Mouse (Mus musculus): ENCODE results near the gene Tulp2. TPM values are rescaled to one million over a fixed set of nuclear protein-coding genes. Genes with fewer than 3 reads are reported as not detected.

Gene Tulp2
- 1.1 and 1.5 TPM in 2 replicates for polyA plus RNA-seq (2014; fragmentation: Nextera tagmentation; extraction: Ambion mirVana)

DNA sequence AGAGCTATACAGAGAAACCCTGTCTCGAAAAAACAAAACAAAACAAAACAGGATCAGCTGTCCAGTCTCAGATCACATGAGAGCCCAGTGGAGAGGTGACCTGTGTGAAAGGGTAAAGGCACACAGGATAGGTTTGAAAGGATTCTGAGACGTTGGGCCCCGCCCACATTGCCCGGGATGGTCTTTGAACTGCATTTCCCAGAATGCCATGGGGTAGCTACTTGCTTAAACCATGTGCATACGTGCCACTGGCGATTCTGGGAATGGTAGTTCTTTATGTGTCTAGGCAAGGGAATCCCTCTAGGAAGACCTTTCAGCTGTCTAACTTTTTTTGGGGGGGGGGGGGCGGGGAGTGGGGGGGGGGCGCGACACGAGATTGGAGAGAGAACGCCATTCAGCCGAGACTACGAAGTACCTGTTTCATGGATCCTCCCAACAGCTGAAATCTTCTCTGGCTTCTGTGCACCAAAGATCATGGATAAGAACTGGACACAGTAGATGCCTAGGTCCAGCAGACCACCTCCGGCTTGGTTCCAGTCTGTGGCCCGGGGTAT, at the start of gene Tulp2:
Gene Tulp2, plus strand, starts transcription at position 504 of the 554 bp plus-strand sequence.
- WGBS = 55% methylated on average over 15 of the region's 15 CpGs
- peak; percentile 67; the same call in 1 of the 2 replicates for ATAC-seq (ENCODE audit: insufficient number of reproducible peaks, low FRiP score, low TSS enrichment, low read depth)

DNA sequence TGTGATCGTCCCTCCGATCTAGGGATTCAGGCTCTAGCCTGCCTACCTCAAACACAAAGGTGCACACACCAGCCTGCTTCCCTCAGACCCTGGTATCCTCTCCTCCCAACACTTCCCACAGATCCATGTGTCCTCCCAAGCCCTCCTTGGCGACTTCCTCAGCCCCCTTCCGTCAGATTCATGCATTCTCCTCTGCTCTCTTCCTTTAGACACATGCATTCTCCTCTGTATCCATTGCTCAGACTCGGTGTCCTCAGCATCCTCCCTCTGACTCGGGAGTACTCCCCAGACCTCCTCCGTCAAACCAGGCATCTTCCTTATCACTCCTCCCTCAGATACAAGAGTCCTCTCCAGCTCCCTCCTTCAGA, 47.9 kb upstream of the Tulp2 start:
- H3K9ac ChIP-seq (ENCODE audit: low read length) = peak overlapping the region; percentile 55
- H3K27ac ChIP-seq (replicated peaks; ENCODE audit: low read depth, low read length) = 0 out of 2 replicates have a peak overlapping the region, but pooled peaks have one; percentile 3
- peaks cover 6% of the 10 kb centered on the region for H3K36me3 ChIP-seq (ENCODE audit: control insufficient read depth, insufficient read depth, low read length)
- ATAC-seq (ENCODE audit: insufficient number of reproducible peaks, low FRiP score, low TSS enrichment, low read depth) = no peak
- H3K4me3 ChIP-seq (ENCODE audit: low read depth, low read length) = peak overlapping the region; percentile 82
- no peaks in the 10 kb centered on the region for H3K9me3 ChIP-seq (ENCODE audit: control insufficient read depth, low read length)
- peaks cover 36% of the 10 kb centered on the region for H3K4me1 ChIP-seq (ENCODE audit: control insufficient read depth, insufficient read depth, low read length)
- 2% methylated on average over 7 of the region's 7 CpGs for WGBS
- no peaks in the 10 kb centered on the region for H3K27me3 ChIP-seq (ENCODE audit: control insufficient read depth, insufficient read depth, low read length)
- H3K4me2 ChIP-seq (ENCODE audit: low read depth, severe bottlenecking) = peak overlapping the region; percentile 92
- DNase-seq (ENCODE audit: low spot score) = no peak

More for the DNA sequence above, at the start of gene Tulp2:
- Histone ChIP-seq H3K9me3 (ENCODE audit: control insufficient read depth, low read length) (no peaks in the 10 kb centered on the region), H3K4me1 (ENCODE audit: control insufficient read depth, insufficient read depth, low read length) (no peaks in the 10 kb centered on the region), H3K27ac (replicated peaks; ENCODE audit: low read depth, low read length) (no peak within 1 kb of the TSS), H3K4me2 (ENCODE audit: low read depth, severe bottlenecking) (no peak within 1 kb of the TSS), H3K4me3 (ENCODE audit: low read depth, low read length) (no peak within 1 kb of the TSS), H3K9ac (ENCODE audit: low read length) (no peak within 1 kb of the TSS), H3K27me3 (ENCODE audit: control insufficient read depth, insufficient read depth, low read length) (no peaks in the 10 kb centered on the region), H3K36me3 (ENCODE audit: control insufficient read depth, insufficient read depth, low read length) (no peaks in the 10 kb centered on the region)
- DNase-seq (ENCODE audit: low spot score) = peak; percentile 61

DNA sequence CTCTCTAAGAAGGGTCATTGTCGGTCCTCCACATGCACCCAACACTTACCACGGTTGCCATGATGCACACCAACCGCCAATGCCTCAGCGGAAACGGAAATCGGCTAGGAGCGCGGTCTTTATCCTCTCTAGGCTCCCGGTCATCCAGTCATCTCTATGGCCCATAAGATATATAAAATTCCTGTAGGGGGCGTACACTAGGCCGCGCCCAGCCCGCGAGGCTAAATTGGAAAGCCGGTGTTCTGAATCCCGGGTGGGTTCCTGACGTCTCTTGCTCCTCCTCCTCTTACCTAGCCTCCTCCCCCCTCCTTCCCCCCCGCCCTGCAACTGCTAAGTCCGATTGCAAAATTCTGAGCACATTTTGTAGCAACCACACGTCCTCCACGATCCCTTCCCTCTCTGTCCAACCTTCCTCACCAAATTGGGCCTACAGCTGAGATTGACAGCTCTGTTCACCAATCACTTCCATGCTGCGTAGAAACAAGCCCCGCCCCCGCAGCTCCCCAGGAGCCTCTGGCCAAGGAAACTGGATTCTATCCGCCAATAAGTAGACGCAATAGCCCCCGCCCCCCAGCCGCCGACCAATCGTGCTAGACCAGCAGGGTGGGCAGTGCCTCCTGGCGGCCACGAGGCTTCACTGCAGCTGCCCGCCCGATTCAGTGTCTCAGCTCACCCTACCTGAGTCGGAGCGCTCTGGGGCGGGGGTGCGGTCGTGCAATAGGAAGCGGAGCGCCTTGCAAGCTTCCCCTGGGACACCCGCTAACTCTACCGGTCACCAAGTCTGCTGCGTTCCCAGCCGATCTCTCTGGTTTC, 47.3 kb upstream of the Tulp2 start, which contains the start of gene Gys1:
Gene Gys1, plus strand, starts transcription at position 642 of the 813 bp plus-strand sequence.
- WGBS = 0% methylated on average over 45 of the region's 45 CpGs
- H3K9me3 ChIP-seq (ENCODE audit: control insufficient read depth, low read length) = no peaks in the 10 kb centered on the region
- peaks cover 36% of the 10 kb centered on the region for H3K4me1 ChIP-seq (ENCODE audit: control insufficient read depth, insufficient read depth, low read length)
- ATAC-seq (ENCODE audit: insufficient number of reproducible peaks, low FRiP score, low TSS enrichment, low read depth) = peak; percentile 94
- peak within 1 kb of the TSS; percentile 92 for H3K4me2 ChIP-seq (ENCODE audit: low read depth, severe bottlenecking)
- peak within 1 kb of the TSS; percentile 75 for H3K27ac ChIP-seq (replicated peaks; ENCODE audit: low read depth, low read length)
- H3K4me3 ChIP-seq (ENCODE audit: low read depth, low read length) = peak within 1 kb of the TSS; percentile 82
- peak within 1 kb of the TSS; percentile 88 for H3K9ac ChIP-seq (ENCODE audit: low read length)
- H3K27me3 ChIP-seq (ENCODE audit: control insufficient read depth, insufficient read depth, low read length) = no peaks in the 10 kb centered on the region
- DNase-seq (ENCODE audit: low spot score) = peak; percentile 100
- peaks cover 3% of the 10 kb centered on the region for H3K36me3 ChIP-seq (ENCODE audit: control insufficient read depth, insufficient read depth, low read length)

DNA sequence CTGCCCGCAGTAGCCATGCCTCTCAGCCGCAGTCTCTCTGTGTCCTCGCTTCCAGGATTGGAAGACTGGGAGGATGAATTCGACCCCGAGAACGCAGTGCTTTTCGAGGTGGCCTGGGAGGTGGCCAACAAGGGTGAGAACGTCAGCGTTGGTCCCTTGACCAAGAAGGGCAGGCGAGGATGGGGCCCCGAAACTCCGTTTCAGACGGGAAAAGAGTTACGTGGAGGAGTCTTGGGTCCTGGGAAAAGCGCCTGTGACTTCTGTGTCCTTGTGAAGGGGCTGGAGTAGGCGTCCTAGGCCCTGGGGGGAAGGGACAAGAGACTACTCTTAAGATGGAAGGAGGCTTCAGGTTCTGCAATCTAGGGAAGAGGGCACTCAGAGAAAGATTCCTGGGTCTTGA, 46.6 kb upstream of the Tulp2 start:
- peak overlapping the region; percentile 88 for H3K9ac ChIP-seq (ENCODE audit: low read length)

DNA sequence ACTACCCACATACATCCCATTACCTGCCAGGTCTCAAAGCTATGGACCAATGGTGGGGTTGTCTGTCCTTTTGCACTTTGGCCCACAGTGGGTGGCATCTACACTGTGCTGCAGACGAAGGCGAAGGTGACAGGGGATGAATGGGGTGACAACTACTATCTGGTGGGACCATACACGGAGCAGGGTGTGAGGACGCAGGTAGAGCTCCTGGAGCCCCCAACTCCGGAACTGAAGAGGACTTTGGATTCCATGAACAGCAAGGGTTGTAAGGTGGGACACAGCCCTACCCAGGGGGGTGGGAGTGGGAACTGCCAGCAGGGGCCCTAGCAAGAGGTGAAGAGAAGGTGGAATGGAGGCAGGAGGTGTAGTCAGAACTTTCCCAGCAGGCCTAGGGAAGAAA, 45.2 kb upstream of the Tulp2 start:
- Histone ChIP-seq H3K27ac (replicated peaks; ENCODE audit: low read depth, low read length) (0 out of 2 replicates have a peak overlapping the region, but pooled peaks have one; percentile 12), H3K4me1 (ENCODE audit: control insufficient read depth, insufficient read depth, low read length) (peaks cover 36% of the 10 kb centered on the region), H3K9ac (ENCODE audit: low read length) (no peak overlapping the region), H3K27me3 (ENCODE audit: control insufficient read depth, insufficient read depth, low read length) (no peaks in the 10 kb centered on the region), H3K9me3 (ENCODE audit: control insufficient read depth, low read length) (no peaks in the 10 kb centered on the region), H3K36me3 (ENCODE audit: control insufficient read depth, insufficient read depth, low read length) (peaks cover 3% of the 10 kb centered on the region), H3K4me3 (ENCODE audit: low read depth, low read length) (no peak overlapping the region), H3K4me2 (ENCODE audit: low read depth, severe bottlenecking) (0 out of 2 replicates have a peak overlapping the region, but pooled peaks have one; percentile 36)
- no peak for DNase-seq (ENCODE audit: low spot score)
- ATAC-seq (ENCODE audit: insufficient number of reproducible peaks, low FRiP score, low TSS enrichment, low read depth) = no peak
- 89% methylated on average over 5 of the region's 5 CpGs for WGBS

More for the DNA sequence above, 46.6 kb upstream of the Tulp2 start:
- 4% methylated on average over 16 of the region's 16 CpGs for WGBS
- ATAC-seq (ENCODE audit: insufficient number of reproducible peaks, low FRiP score, low TSS enrichment, low read depth) = no peak
- Histone ChIP-seq H3K9me3 (ENCODE audit: control insufficient read depth, low read length) (no peaks in the 10 kb centered on the region), H3K4me3 (ENCODE audit: low read depth, low read length) (peak overlapping the region; percentile 82), H3K27ac (replicated peaks; ENCODE audit: low read depth, low read length) (no peak overlapping the region), H3K27me3 (ENCODE audit: control insufficient read depth, insufficient read depth, low read length) (no peaks in the 10 kb centered on the region), H3K36me3 (ENCODE audit: control insufficient read depth, insufficient read depth, low read length) (peaks cover 3% of the 10 kb centered on the region), H3K4me2 (ENCODE audit: low read depth, severe bottlenecking) (peak overlapping the region; percentile 79), H3K4me1 (ENCODE audit: control insufficient read depth, insufficient read depth, low read length) (peaks cover 36% of the 10 kb centered on the region)
- DNase-seq (ENCODE audit: low spot score) = no peak

DNA sequence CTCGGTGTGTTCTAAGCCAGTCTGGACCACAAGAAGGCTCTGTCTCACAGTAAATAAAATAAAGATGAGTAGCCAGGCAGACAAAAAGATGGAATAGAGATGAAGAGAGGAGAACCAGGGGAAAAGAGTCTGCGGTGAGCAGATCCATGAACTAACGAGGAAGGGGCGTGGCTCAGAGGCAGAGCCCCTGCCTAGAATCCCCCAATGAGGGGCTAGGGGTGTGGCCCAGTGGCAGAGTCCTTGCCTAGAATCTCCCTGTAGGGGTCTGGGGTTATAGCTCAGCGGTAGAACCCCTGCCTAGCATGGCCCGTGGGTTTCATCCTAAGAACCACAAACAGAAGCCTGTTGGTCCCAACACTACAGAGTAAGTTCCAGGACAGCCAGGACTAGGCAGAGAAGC, 44.6 kb upstream of the Tulp2 start:
- DNase-seq (ENCODE audit: low spot score) (peak; percentile 52), ATAC-seq (ENCODE audit: insufficient number of reproducible peaks, low FRiP score, low TSS enrichment, low read depth) (no peak)
- H3K4me3 ChIP-seq (ENCODE audit: low read depth, low read length) = 0 out of 2 replicates have a peak overlapping the region, but pooled peaks have one; percentile 8
- H3K27me3 ChIP-seq (ENCODE audit: control insufficient read depth, insufficient read depth, low read length) = no peaks in the 10 kb centered on the region
- no peak overlapping the region for H3K9ac ChIP-seq (ENCODE audit: low read length)
- H3K4me2 ChIP-seq (ENCODE audit: low read depth, severe bottlenecking) = peak overlapping the region; percentile 36; the same call in 1 of the 2 replicates
- H3K27ac ChIP-seq (replicated peaks; ENCODE audit: low read depth, low read length) = no peak overlapping the region
- no peaks in the 10 kb centered on the region for H3K9me3 ChIP-seq (ENCODE audit: control insufficient read depth, low read length)
- H3K4me1 ChIP-seq (ENCODE audit: control insufficient read depth, insufficient read depth, low read length) = peaks cover 36% of the 10 kb centered on the region
- peaks cover 3% of the 10 kb centered on the region for H3K36me3 ChIP-seq (ENCODE audit: control insufficient read depth, insufficient read depth, low read length)
- WGBS = 22% methylated on average over 6 of the region's 6 CpGs

DNA sequence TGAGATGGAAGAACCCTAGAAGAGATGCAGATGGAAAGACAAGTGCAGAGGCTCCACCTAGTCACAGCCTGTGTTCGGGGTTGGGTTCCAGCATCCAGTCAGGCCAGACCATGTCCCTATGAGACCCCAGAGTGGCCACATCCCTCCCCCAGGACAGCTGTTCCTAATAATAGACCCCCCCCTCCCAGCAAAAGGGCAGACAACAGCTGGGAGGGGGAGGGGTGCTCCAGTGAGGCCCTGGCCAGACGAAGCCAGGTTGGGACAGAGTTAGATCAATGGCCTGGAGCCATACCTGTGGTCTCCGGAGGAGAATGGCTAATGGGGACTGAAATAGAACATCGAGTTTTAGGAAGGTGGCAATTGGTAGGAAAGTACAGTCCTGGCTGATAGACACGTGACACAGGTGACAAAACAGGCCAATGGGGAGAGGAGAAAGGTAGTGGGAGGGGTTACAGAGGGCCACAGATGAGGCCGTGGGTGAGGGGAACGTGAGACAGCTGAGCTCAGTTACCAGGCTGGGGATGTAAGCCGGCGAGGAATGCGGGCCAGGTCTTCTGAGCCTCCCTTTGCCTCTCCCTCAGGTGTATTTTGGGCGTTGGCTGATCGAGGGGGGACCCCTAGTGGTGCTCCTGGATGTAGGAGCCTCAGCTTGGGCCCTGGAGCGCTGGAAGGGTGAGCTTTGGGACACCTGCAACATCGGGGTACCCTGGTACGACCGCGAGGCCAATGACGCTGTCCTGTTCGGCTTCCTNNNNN, 44.0 kb upstream of the Tulp2 start, which contains the start of gene Ruvbl2:
Gene Ruvbl2, minus strand, starts transcription at position 576 of the 756 bp plus-strand sequence.
- peak; percentile 51 for DNase-seq (ENCODE audit: low spot score)
- peaks cover 36% of the 10 kb centered on the region for H3K4me1 ChIP-seq (ENCODE audit: control insufficient read depth, insufficient read depth, low read length)

More for the DNA sequence above, 44.0 kb upstream of the Tulp2 start, which contains the start of gene Ruvbl2:
- 14% methylated on average over 19 of the region's 19 CpGs for WGBS
- Histone ChIP-seq H3K27me3 (ENCODE audit: control insufficient read depth, insufficient read depth, low read length) (no peaks in the 10 kb centered on the region), H3K36me3 (ENCODE audit: control insufficient read depth, insufficient read depth, low read length) (peaks cover 3% of the 10 kb centered on the region; the same call in 1 of the 2 replicates), H3K9me3 (ENCODE audit: control insufficient read depth, low read length) (no peaks in the 10 kb centered on the region), H3K27ac (replicated peaks; ENCODE audit: low read depth, low read length) (no peak within 1 kb of the TSS), H3K9ac (ENCODE audit: low read length) (peak within 1 kb of the TSS; percentile 30; the same call in 1 of the 2 replicates), H3K4me2 (ENCODE audit: low read depth, severe bottlenecking) (peak within 1 kb of the TSS; percentile 36), H3K4me3 (ENCODE audit: low read depth, low read length) (peak within 1 kb of the TSS; percentile 8; the same call in 1 of the 2 replicates)
- no peak for ATAC-seq (ENCODE audit: insufficient number of reproducible peaks, low FRiP score, low TSS enrichment, low read depth)
